Mouse (Mus musculus) heart, adult 2 months (tissue): Measurements from ENCODE around the gene Alg3.

ENCODE experiments used
- CTCF ChIP-seq: fragments of 200-600 bp; IDR thresholded peaks from 2 replicates; pipeline ENCODE4 v1.8.1; 2022; ENCODE audit warnings: antibody characterized with exemption, mild to moderate bottlenecking, moderate library complexity
- EP300 ChIP-seq: fragments of 200-500 bp; IDR thresholded peaks from 2 replicates; pipeline ENCODE4 v1.6.1; 2011; ENCODE audit warnings: low read depth, low read length, control low read depth; ENCODE audit not compliant: insufficient read depth
- POLR2A ChIP-seq: fragments of 200-500 bp; IDR thresholded peaks from 2 replicates; pipeline ENCODE4 v1.6.1; 2011; ENCODE audit warnings: mild to moderate bottlenecking, low read depth, low read length, control low read depth; ENCODE audit not compliant: insufficient read depth

GRCm38 (mm10) chr16:20637410-20637809, 25.9 kb upstream of the Alg3 start:
- TF ChIP-seq CTCF, result no peak
- TF ChIP-seq EP300, result no peak
- no peak for TF ChIP-seq POLR2A
